In genomic region chr8:94386214-94387026, GRCm38 (mm10) we compare ENCODE assay signal across 8 mouse cellular contexts. TPM values are rescaled to one million over a fixed set of nuclear protein-coding genes. Genes with fewer than 3 reads are reported as not detected.
DNase-seq lines count a peak whose midpoint lies in the region; ATAC-seq lines count a peak whose summit lies in the region.

Herpud1 (plus strand) TSS chr8:94386438.

- peak within 1 kb of the TSS; percentile 74 for H3K4me3 ChIP-seq in hindbrain, embryonic 15.5 days

- peak within 1 kb of the TSS; percentile 94 for H3K27ac ChIP-seq in hindbrain, embryonic 15.5 days (replicated peaks)

- no peaks in the 10 kb centered on the region for H3K27me3 ChIP-seq in hindbrain, embryonic 15.5 days

- H3K36me3 ChIP-seq in hindbrain, embryonic 15.5 days: peaks cover 22% of the 10 kb centered on the region

- peak within 1 kb of the TSS; percentile 80 for H3K4me2 ChIP-seq in hindbrain, embryonic 15.5 days

- under 1% methylated on average over 64 of the region's 65 CpGs for WGBS in hindbrain, embryonic 15.5 days

- DNase-seq in R1 (ENCODE audit: low read depth, low spot score): peak; percentile 94
- DNase-seq in cerebellum, postnatal 25 days: peak; percentile 98
- DNase-seq in frontal cortex, postnatal 36 days (ENCODE audit: low spot score in 2 of 2): peak; percentile 99
- DNase-seq in left cerebral cortex, adult 11 months (ENCODE audit: low spot score): peak; percentile 97
- peak; percentile 99 for DNase-seq in lung, postnatal 4 days
- peak; percentile 89 for DNase-seq in retina, postnatal 7 days (ENCODE audit: low read depth, low spot score)
- peak; percentile 98 for DNase-seq in urinary bladder, adult 2 months (ENCODE audit: low spot score)

- H3K9me3 ChIP-seq in hindbrain, embryonic 15.5 days: no peaks in the 10 kb centered on the region

- H3K9ac ChIP-seq in hindbrain, embryonic 15.5 days: peak within 1 kb of the TSS; percentile 81

- peak; percentile 100 for ATAC-seq in hindbrain, embryonic 15.5 days (ENCODE audit: low FRiP score, low read depth)

- peaks cover 22% of the 10 kb centered on the region for H3K4me1 ChIP-seq in hindbrain, embryonic 15.5 days (replicated peaks)

RNA-seq across cellular contexts. Expression of gene Herpud1, which starts in this region (rescaled TPM):
- 72.2 and 73.2 TPM in 2 replicates for polyA plus RNA-seq in hindbrain, embryonic 15.5 days (2015; fragmentation: Nextera tagmentation; extraction: Ambion mirVana)
- polyA plus RNA-seq in urinary bladder, adult 2 months (2012; rRNA removed): 325 and 330 TPM in 2 replicates

Comparison
In these comparisons a context has a peak if more than half of its experiments do, and no peak if none do; other contexts are left out.
1. Peak in every context shown above with its lines: DNase-seq, ATAC-seq, H3K4me3 ChIP-seq and H3K27ac ChIP-seq.